Mouse (Mus musculus) left cerebral cortex, postnatal 25 days (tissue): ENCODE measurements around the gene Bcas2. TPM values are rescaled to one million over a fixed set of nuclear protein-coding genes. Genes with fewer than 3 reads are reported as not detected.
"Not testable (repeated sequence)": the region's sequence is repeated elsewhere in the genome, so short reads cannot be mapped to it uniquely, and the experiment has no call there.

Source experiments
- DNase-seq, 2 experiments: peaks; one replicate each; pipeline ENCODE4 v3.0.0; 2022; ENCODE audit warnings: low spot score in 2 of 2, mixed read lengths in 1 of 2
- intact Hi-C: fragments of 180-260 bp; cut with DNase I; formaldehyde crosslinking; loops from one replicate; pipeline ENCODE4 v1.15.1; 2025
- total RNA-seq, 2 experiments: library from RNA; stranded (reverse); gene quantifications; 2 replicates each; pipeline ENCODE4 v1.2.3; 2021

Bcas2 gene
- total RNA-seq, 2 experiments from 2014 or later: 59.4 to 69.3 TPM

DNA sequence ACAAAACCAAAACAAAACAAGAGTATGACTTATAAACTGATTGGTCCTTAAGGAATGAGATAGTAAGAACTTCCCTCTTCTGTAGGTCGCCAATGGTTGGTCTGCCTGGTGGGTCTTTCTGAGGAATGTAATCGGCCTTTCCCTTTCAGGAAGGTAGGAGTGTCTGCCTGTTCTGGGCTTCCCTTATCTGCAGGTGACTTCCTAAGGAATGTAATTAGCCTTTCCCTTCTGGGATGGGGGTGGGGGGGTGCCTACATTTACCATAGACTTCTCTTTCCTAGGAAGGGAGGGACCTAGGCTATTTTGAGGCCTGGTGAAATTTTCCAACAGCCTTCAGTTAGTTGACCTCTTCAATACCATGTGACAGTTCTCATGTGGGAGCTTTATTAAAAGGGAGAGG, 39.6 kb downstream of the Bcas2 start:
- intact Hi-C loops: no loop called here
- DNase-seq: no peak

DNA sequence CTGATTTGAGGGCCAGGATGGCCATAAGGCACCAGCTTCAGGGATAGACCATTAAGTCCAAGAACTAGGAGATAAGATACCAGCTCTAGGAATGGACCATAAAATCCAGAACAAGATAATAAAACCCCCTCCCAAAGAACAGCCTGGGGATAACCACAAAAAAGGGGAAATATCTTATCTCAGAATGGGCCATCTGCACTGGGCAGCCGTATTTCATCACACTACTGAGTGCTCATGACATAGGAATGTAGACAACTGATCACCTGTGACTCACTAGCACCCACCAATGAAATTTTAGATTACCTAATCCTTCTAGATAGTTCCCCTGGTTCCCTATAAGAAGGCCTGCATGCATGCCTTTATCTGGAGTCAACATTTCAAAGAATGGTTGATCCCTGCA, 40.7 kb downstream of the Bcas2 start:
- intact Hi-C loops: no loop called here
- DNase-seq: no peak

DNA sequence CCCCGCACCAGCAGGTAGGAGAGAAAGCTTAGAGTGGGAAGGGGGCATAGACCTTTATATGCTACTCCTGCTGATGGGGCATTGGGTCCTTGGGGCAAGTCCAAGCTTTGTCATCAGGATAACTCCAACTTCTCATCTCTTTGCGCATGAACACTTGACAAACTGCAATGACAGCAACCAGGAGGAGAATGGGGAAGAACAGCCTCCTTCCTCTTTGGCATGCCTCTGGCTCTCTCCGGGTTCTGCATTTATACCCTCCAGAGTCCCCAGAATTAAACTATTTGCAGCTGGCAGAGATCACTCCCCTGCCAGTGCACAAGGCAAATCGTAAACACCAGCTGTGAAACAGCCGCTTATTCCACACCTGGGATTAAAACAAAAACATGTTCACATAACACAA, 42.1 kb downstream of the Bcas2 start:
- no peak for DNase-seq

GRCm38 (mm10) chr3:103214593-103215285, 43.3 kb downstream of the Bcas2 start:
- intact Hi-C loops: no loop called here
- no peak for DNase-seq

More for the DNA sequence above, 42.1 kb downstream of the Bcas2 start:
- intact Hi-C loops: no loop called here

DNA sequence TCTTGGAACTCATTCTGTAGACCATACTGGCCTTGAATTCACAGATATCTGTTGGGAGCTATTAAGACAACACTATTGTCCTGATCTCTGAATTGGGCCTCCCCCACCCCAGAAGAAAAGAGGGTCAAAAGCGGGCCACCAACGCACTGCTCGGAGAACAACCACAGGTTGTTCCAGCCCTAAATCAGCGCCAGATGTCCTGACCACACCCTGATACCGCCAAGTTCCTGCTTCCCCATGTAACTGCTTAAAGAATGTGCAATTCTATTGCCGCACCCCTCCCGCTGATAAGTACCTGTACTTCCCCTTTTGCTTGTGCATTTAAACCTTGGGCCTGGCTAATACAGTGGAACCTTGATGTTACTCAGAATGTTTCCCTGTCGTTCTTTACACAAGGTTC, 43.9 kb downstream of the Bcas2 start:
- DNase-seq, intact Hi-C loops: not testable (repeated sequence)

- intact Hi-C loops: loop anchor here (5.0 kb wide), 1 partner anchor 41 kb away; no protein-coding TSS in a partner anchor
- peak in 1 of 2 experiments; percentile 6 for DNase-seq
Observed at GRCm38 (mm10) chr3:103221435-103221834, 50.0 kb downstream of the Bcas2 start.

DNA sequence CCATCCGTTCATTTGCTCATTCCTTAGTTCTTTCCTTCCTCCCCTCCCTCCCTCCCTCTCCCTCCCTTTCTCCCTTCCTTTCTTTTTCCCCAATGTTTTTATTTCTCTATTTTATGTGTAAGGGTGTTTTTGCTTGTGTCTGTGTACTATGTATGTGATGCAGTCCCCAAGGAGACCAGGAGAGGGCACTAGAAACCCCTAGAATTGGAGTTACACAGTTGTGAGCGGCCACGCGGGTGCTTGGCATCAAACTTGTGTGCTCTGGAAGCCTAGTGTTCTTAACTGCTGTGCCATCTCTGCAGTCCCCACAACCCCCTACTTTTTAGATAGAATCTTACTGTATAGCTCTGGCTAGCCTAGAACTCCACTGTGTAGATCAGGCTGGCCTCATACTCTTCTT, 52.3 kb downstream of the Bcas2 start:
- intact Hi-C loops: loop anchor here (5.0 kb wide), 1 partner anchor 39 kb away; no protein-coding TSS in a partner anchor
- no peak for DNase-seq

DNA sequence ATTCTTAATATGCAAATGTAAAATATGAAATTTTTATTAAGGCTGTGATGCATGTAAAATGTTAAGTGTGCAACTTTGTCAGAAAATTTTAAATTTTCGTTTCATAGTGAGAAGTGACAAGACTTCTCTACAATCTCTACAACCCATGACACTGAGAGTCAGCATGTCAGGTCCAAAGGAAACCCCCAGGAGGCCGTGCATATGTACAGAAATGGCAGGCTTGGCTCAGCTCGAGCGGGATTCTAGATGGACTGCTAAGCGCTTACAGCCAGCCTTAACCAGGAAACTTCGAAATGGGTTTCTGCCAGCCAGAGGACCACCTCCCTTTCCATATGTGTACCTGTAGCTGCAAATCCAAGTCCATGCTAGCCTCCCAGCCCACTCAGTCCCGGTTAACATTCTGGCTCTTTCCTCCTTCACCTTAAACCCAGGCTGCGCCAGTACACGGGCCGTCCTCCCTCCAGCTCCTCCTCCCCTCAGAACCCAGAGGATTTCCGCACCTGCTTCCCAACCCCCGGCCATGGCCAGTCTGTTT, 52.8 kb downstream of the Bcas2 start:
- intact Hi-C loops: loop anchor here (5.0 kb wide), 1 partner anchor 38 kb away; no protein-coding TSS in a partner anchor
- DNase-seq: no peak

- no peak for DNase-seq
- intact Hi-C loops: no loop called here
Observed at GRCm38 (mm10) chr3:103227729-103228128, 56.3 kb downstream of the Bcas2 start.

Other genes with a start within 250 kb of the Bcas2 start
- not detected for gene Sycp1, start 235.6 kb upstream of the Bcas2 start, total RNA-seq
- gene Nr1h5, start 207.5 kb upstream of the Bcas2 start, total RNA-seq: not detected
- 10 to 100 TPM; 73.7 to 74.8 TPM for gene Sike1, start 175.9 kb upstream of the Bcas2 start, total RNA-seq
- gene Csde1, start 151.2 kb upstream of the Bcas2 start, total RNA-seq: 100 to 1,000 TPM; 235 to 238 TPM
- 10 to 100 TPM; 83.6 to 83.8 TPM for gene Nras, start 113.4 kb upstream of the Bcas2 start, total RNA-seq
- gene Ampd1, start 97.6 kb upstream of the Bcas2 start, total RNA-seq: not detected
- gene Dennd2c, start 69.1 kb upstream of the Bcas2 start, total RNA-seq: under 1 TPM; 0.48 to 0.62 TPM
- gene Trim33, start 107.6 kb downstream of the Bcas2 start, total RNA-seq: 10 to 100 TPM; 55.8 to 58.9 TPM